Mouse (Mus musculus) inflammation-experienced regulatory T-cells, adult 6 months (primary cell): ENCODE data around the gene Gimap1. TPM values are rescaled to one million over a fixed set of nuclear protein-coding genes. Genes with fewer than 3 reads are reported as not detected.

Experiments used
- polyA plus RNA-seq, 3 experiments: library from polyadenylated mRNA; unstranded; fragments of 100-300 nt; shearing (Covaris generic); gene quantifications; one replicate each; pipeline ENCODE4 v1.2.1; 2017

The Gimap1 gene
- polyA plus RNA-seq, 3 experiments from 2014 or later: 353 to 386 (median 354) TPM

Other genes with a start within 250 kb of the Gimap1 start
- gene Atp6v0e2, start 201.4 kb upstream of the Gimap1 start, polyA plus RNA-seq: under 1 TPM in 1 of 3 experiments, not detected in 2; 0.57 TPM
- 10 to 100 TPM; 27.5 to 40.7 (median 30.3) TPM for gene Lrrc61, start 184.3 kb upstream of the Gimap1 start, polyA plus RNA-seq
- gene Rarres2, start 166.3 kb upstream of the Gimap1 start, polyA plus RNA-seq: under 1 TPM in 1 of 3 experiments, not detected in 2; 0.35 TPM
- gene Gm45021, start 149.4 kb upstream of the Gimap1 start, polyA plus RNA-seq: not detected
- gene Repin1, start 145.2 kb upstream of the Gimap1 start, polyA plus RNA-seq: 1 to 10 TPM; 2.7 to 6.3 (median 2.9) TPM
- gene Gm44965, start 145.1 kb upstream of the Gimap1 start, polyA plus RNA-seq: 1 to 10 TPM in 1 of 3 experiments, not detected in 2; 2.7 TPM
- 1 to 10 TPM; 4.5 to 7.7 (median 7.3) TPM for gene Zfp775, start 137.0 kb upstream of the Gimap1 start, polyA plus RNA-seq
- 1 to 10 TPM in 2 of 3 experiments, under 1 TPM in 1; 0.40 to 2.2 (median 2.1) TPM for gene AI854703, start 112.3 kb upstream of the Gimap1 start, polyA plus RNA-seq
- 100 to 1,000 TPM; 134 to 165 (median 146) TPM for gene Gimap8, start 91.8 kb upstream of the Gimap1 start, polyA plus RNA-seq
- gene Gimap9, start 62.9 kb upstream of the Gimap1 start, polyA plus RNA-seq: 100 to 1,000 TPM; 236 to 293 (median 290) TPM
- 1,000 to 10,000 TPM; 1,788 to 2,089 (median 1,869) TPM for gene Gimap4, start 54.5 kb upstream of the Gimap1 start, polyA plus RNA-seq
- 1,000 to 10,000 TPM; 1,024 to 1,390 (median 1,261) TPM for gene Gimap6, start 30.8 kb upstream of the Gimap1 start, polyA plus RNA-seq
- gene Gm28053, start 20.4 kb upstream of the Gimap1 start, polyA plus RNA-seq: 10 to 100 TPM; 58.9 to 85.2 (median 59.9) TPM
- 100 to 1,000 TPM; 458 to 769 (median 564) TPM for gene Gimap7, start 20.4 kb upstream of the Gimap1 start, polyA plus RNA-seq
- gene Gimap5, start 7.1 kb downstream of the Gimap1 start, polyA plus RNA-seq: 100 to 1,000 TPM; 218 to 266 (median 236) TPM
- gene Gimap3, start 31.8 kb downstream of the Gimap1 start, polyA plus RNA-seq: 1,000 to 10,000 TPM; 1,096 to 1,768 (median 1,751) TPM
- 10 to 100 TPM; 13.3 to 32.6 (median 28.4) TPM for gene Tmem176a, start 101.9 kb downstream of the Gimap1 start, polyA plus RNA-seq
- gene Tmem176b, start 102.4 kb downstream of the Gimap1 start, polyA plus RNA-seq: 10 to 100 TPM; 28.1 to 42.7 (median 29.5) TPM
- not detected for gene Aoc1, start 133.8 kb downstream of the Gimap1 start, polyA plus RNA-seq
- not detected for gene 1600015I10Rik, start 190.8 kb downstream of the Gimap1 start, polyA plus RNA-seq
- gene Doxl2, start 235.9 kb downstream of the Gimap1 start, polyA plus RNA-seq: not detected
- gene Svs1, start 247.8 kb downstream of the Gimap1 start, polyA plus RNA-seq: not detected